8 mouse cellular contexts compared by ENCODE assay signal in genomic region chr12:17176757-17177092, GRCm38 (mm10). TPM values are rescaled to one million over a fixed set of nuclear protein-coding genes. Genes with fewer than 3 reads are reported as not detected.
DNase-seq lines count a peak whose midpoint lies in the region; ATAC-seq lines count a peak whose summit lies in the region.

Kcnf1 (minus strand) TSS chr12:17176888.

- ATAC-seq in kidney, embryonic 14.5 days (ENCODE audit: low FRiP score, low TSS enrichment), result 0 out of 2 replicates have a peak, but pooled peaks have one; percentile 11
- peak; percentile 40 for ATAC-seq in hindbrain, embryonic 16.5 days
- ATAC-seq in CD4-positive, CD25-positive, alpha-beta regulatory T cell, adult 4 months, result no peak

- H3K4me2 ChIP-seq in kidney, embryonic 14.5 days (replicated peaks; ENCODE audit: low read depth, low read length), result peak within 1 kb of the TSS; percentile 95
- peak within 1 kb of the TSS; percentile 99 for H3K4me2 ChIP-seq in hindbrain, embryonic 16.5 days (ENCODE audit: low read length)

- H3K9ac ChIP-seq in kidney, embryonic 14.5 days (ENCODE audit: low read depth, low read length), result peak within 1 kb of the TSS; percentile 51
- peak within 1 kb of the TSS; percentile 82 for H3K9ac ChIP-seq in hindbrain, embryonic 16.5 days (ENCODE audit: low read depth, low read length)

- H3K27ac ChIP-seq in kidney, embryonic 14.5 days (ENCODE audit: low read depth, low read length), result no peak within 1 kb of the TSS
- no peak within 1 kb of the TSS for H3K27ac ChIP-seq in brown adipose tissue, adult 24 weeks (replicated peaks; ENCODE audit: low read depth, low read length)
- peak within 1 kb of the TSS; percentile 79 for H3K27ac ChIP-seq in hindbrain, embryonic 16.5 days (ENCODE audit: low read depth, low read length)
- peak within 1 kb of the TSS; percentile 67 for H3K27ac ChIP-seq in midbrain, embryonic 10.5 days (replicated peaks)

- peaks cover 25% of the 10 kb centered on the region for H3K27me3 ChIP-seq in kidney, embryonic 14.5 days (ENCODE audit: control insufficient read depth, insufficient read depth, low read length)
- peaks cover 11% of the 10 kb centered on the region for H3K27me3 ChIP-seq in hindbrain, embryonic 16.5 days (replicated peaks; ENCODE audit: control insufficient read depth, insufficient read depth, low read length)
- H3K27me3 ChIP-seq in midbrain, embryonic 10.5 days (ENCODE audit: low read depth, poor library complexity, severe bottlenecking), result peaks cover 55% of the 10 kb centered on the region

- H3K4me3 ChIP-seq in kidney, embryonic 14.5 days (ENCODE audit: low read length), result peak within 1 kb of the TSS; percentile 46
- peak within 1 kb of the TSS; percentile 20; the same call in 1 of the 2 replicates for H3K4me3 ChIP-seq in brown adipose tissue, adult 24 weeks (ENCODE audit: insufficient read depth, low read depth, low read length)
- H3K4me3 ChIP-seq in hindbrain, embryonic 16.5 days (ENCODE audit: low read length), result peak within 1 kb of the TSS; percentile 72
- peak within 1 kb of the TSS; percentile 63 for H3K4me3 ChIP-seq in midbrain, embryonic 10.5 days

- H3K9me3 ChIP-seq in kidney, embryonic 14.5 days (ENCODE audit: control insufficient read depth, low read length), result no peaks in the 10 kb centered on the region
- H3K9me3 ChIP-seq in hindbrain, embryonic 16.5 days (ENCODE audit: control insufficient read depth, low read length), result no peaks in the 10 kb centered on the region
- H3K9me3 ChIP-seq in midbrain, embryonic 10.5 days (replicated peaks), result no peaks in the 10 kb centered on the region

- 26% methylated on average over 4 of the region's 4 CpGs for WGBS in kidney, embryonic 14.5 days
- 23% methylated on average over 4 of the region's 4 CpGs for WGBS in hindbrain, embryonic 16.5 days
- 13% methylated on average over 4 of the region's 4 CpGs for WGBS in midbrain, embryonic 10.5 days

- DNase-seq in kidney, postnatal 4 days, result no peak
- no peak for DNase-seq in midbrain, embryonic 10.5 days (ENCODE audit: low spot score)
- no peak for DNase-seq in right cerebral cortex, postnatal 25 days
- DNase-seq in ovary, postnatal 36 days (ENCODE audit: low spot score), result no peak

- 0 out of 2 replicates have a peak, but pooled peaks cover 3% of the 10 kb centered on the region for H3K4me1 ChIP-seq in kidney, embryonic 14.5 days (ENCODE audit: control insufficient read depth, insufficient read depth, low read length)
- no peaks in the 10 kb centered on the region for H3K4me1 ChIP-seq in brown adipose tissue, adult 24 weeks (ENCODE audit: control insufficient read depth, insufficient read depth, insufficient read length, low read length)
- peaks cover 8% of the 10 kb centered on the region; the same call in 1 of the 2 replicates for H3K4me1 ChIP-seq in hindbrain, embryonic 16.5 days (ENCODE audit: control insufficient read depth, insufficient read depth, low read depth, low read length)
- peaks cover 19% of the 10 kb centered on the region for H3K4me1 ChIP-seq in midbrain, embryonic 10.5 days

- H3K36me3 ChIP-seq in kidney, embryonic 14.5 days (ENCODE audit: control insufficient read depth, insufficient read depth, low read length), result no peaks in the 10 kb centered on the region
- H3K36me3 ChIP-seq in hindbrain, embryonic 16.5 days (ENCODE audit: control insufficient read depth, insufficient read depth, low read length), result no peaks in the 10 kb centered on the region
- H3K36me3 ChIP-seq in midbrain, embryonic 10.5 days, result no peaks in the 10 kb centered on the region

RNA-seq across cellular contexts. Expression of gene Kcnf1, which starts in this region (rescaled TPM):
- 0.13 and 0.30 TPM in 2 replicates for polyA plus RNA-seq in kidney, embryonic 14.5 days (2014; fragmentation: Nextera tagmentation; extraction: Ambion mirVana)
- not detected in 2 replicates for polyA plus RNA-seq in brown adipose tissue, adult 24 weeks (2012; ENCODE audit: insufficient read depth, insufficient read length, missing spikeins)
- polyA plus RNA-seq in hindbrain, embryonic 16.5 days (2015; fragmentation: Nextera tagmentation; extraction: Ambion mirVana), result 4.9 and 5.6 TPM in 2 replicates
- polyA plus RNA-seq in midbrain, embryonic 10.5 days (2016; fragmentation: Nextera tagmentation; extraction: Ambion mirVana), result 0.33 and 0.71 TPM in 2 replicates
- under 1 TPM in 1 of 2 experiments, not detected in 1; 0.08 TPM for polyA plus RNA-seq in CD4-positive, CD25-positive, alpha-beta regulatory T cell, adult 4 months (2017; shearing (Covaris generic))

Comparison
In these comparisons a context has a peak if more than half of its experiments do, and no peak if none do; other contexts are left out.
1. Peak in ATAC-seq, H3K4me3 ChIP-seq, H3K9ac ChIP-seq and H3K4me2 ChIP-seq in kidney, embryonic 14.5 days; RNA of the gene not detected or under 1 TPM.
2. H3K27ac ChIP-seq: peak in hindbrain, embryonic 16.5 days (single experiment) and midbrain, embryonic 10.5 days (single experiment); none in kidney, embryonic 14.5 days (single experiment) and brown adipose tissue, adult 24 weeks (single experiment).
3. H3K4me3 ChIP-seq: peak in every context shown above with its lines; median percentile 72 in hindbrain, embryonic 16.5 days; 63 in midbrain, embryonic 10.5 days; 46 in kidney, embryonic 14.5 days; 20 in brown adipose tissue, adult 24 weeks.